Mouse (Mus musculus): Measurements from ENCODE around the gene Hipk2.

GRCm38 (mm10) chr6:38821686-38822085, 54.3 kb downstream of the Hipk2 start:
- no peak for TF ChIP-seq CTCF (IDR thresholded peaks at IDR 0.05; ENCODE audit: borderline replicate concordance, insufficient read depth, low read depth, low read length)
- TF ChIP-seq POLR2A (IDR thresholded peaks at IDR 0.05; ENCODE audit: borderline replicate concordance, insufficient read depth, low read length), result no peak

Measured in cerebellum, adult 2 months (tissue).